Mouse (Mus musculus): Measurements from ENCODE around the gene Glb1l2.

The Glb1l2 gene

GRCm38 (mm10) chr9:26805935-26806666, at the start of gene Glb1l2:
Glb1l2 (minus strand) TSS chr9:26806468.
- peak; percentile 95 for DNase-seq

- DNase-seq = no peak
Observed at GRCm38 (mm10) chr9:26831089-26831488, 24.8 kb upstream of the Glb1l2 start.

GRCm38 (mm10) chr9:26819942-26820341, 13.7 kb upstream of the Glb1l2 start:
- DNase-seq = no peak

GRCm38 (mm10) chr9:26808735-26809134, 2.5 kb upstream of the Glb1l2 start:
- no peak for DNase-seq

GRCm38 (mm10) chr9:26804321-26804720, 1.9 kb downstream of the Glb1l2 start:
- no peak for DNase-seq

GRCm38 (mm10) chr9:26800357-26800756, 5.9 kb downstream of the Glb1l2 start:
- no peak for DNase-seq

- no peak for DNase-seq
Observed at GRCm38 (mm10) chr9:26798731-26799130, 7.5 kb downstream of the Glb1l2 start.

GRCm38 (mm10) chr9:26798205-26798604, 8.1 kb downstream of the Glb1l2 start:
- DNase-seq = no peak

GRCm38 (mm10) chr9:26792829-26793228, 13.4 kb downstream of the Glb1l2 start:
- DNase-seq = no peak

GRCm38 (mm10) chr9:26783414-26783975, 22.8 kb downstream of the Glb1l2 start:
- DNase-seq = no peak

GRCm38 (mm10) chr9:26778421-26778820, 27.8 kb downstream of the Glb1l2 start:
- DNase-seq = no peak

- DNase-seq = peak; percentile 51
Observed at GRCm38 (mm10) chr9:26776122-26776902, 30.0 kb downstream of the Glb1l2 start.

GRCm38 (mm10) chr9:26775700-26776099, 30.6 kb downstream of the Glb1l2 start:
- no peak for DNase-seq

GRCm38 (mm10) chr9:26768181-26768580, 38.1 kb downstream of the Glb1l2 start:
- DNase-seq = no peak

GRCm38 (mm10) chr9:26762477-26762876, 43.8 kb downstream of the Glb1l2 start:
- DNase-seq = no peak

GRCm38 (mm10) chr9:26760576-26760975, 45.7 kb downstream of the Glb1l2 start:
- DNase-seq = no peak

- DNase-seq = peak; percentile 16
Observed at GRCm38 (mm10) chr9:26760081-26760480, 46.2 kb downstream of the Glb1l2 start.

- DNase-seq = no peak
Observed at GRCm38 (mm10) chr9:26748893-26749292, 57.4 kb downstream of the Glb1l2 start.

GRCm38 (mm10) chr9:26747121-26747520, 59.1 kb downstream of the Glb1l2 start:
- DNase-seq = no peak

GRCm38 (mm10) chr9:26742817-26743216, 63.5 kb downstream of the Glb1l2 start:
- no peak for DNase-seq

GRCm38 (mm10) chr9:26737116-26737515, 69.2 kb downstream of the Glb1l2 start:
- DNase-seq = no peak

GRCm38 (mm10) chr9:26733986-26734385, 72.3 kb downstream of the Glb1l2 start:
- no peak for DNase-seq

GRCm38 (mm10) chr9:26733206-26733891, 72.9 kb downstream of the Glb1l2 start, which contains the start of gene B3gat1:
B3gat1 (plus strand) TSS chr9:26733728.
- no peak for DNase-seq

Data from lung, postnatal 14 days (tissue).